18 mouse cellular contexts compared by ENCODE assay signal in genomic region chrX:121270071-121270470, GRCm38 (mm10).
DNase-seq lines count a peak whose midpoint lies in the region; ATAC-seq and TF ChIP-seq lines count a peak whose summit lies in the region.
"Had no signal": no experiment of that assay in that cellular context is flagged by ENCODE, and none has a peak within 500 bp of the region (broad histone marks: within the 10 kb centered on the region; RNA-seq: fewer than 3 reads in every experiment).

No protein-coding gene starts in this region.

- ATAC-seq in hindbrain, postnatal 0 days: no peak
- ATAC-seq in hindbrain, embryonic 12.5 days (ENCODE audit: low FRiP score): no peak

- TF ChIP-seq CTCF in hindbrain, postnatal 0 days (IDR thresholded peaks at IDR 0.05; ENCODE audit: low read depth): no peak

- no peak overlapping the region for H3K9ac ChIP-seq in hindbrain, postnatal 0 days (replicated peaks; ENCODE audit: low read length)
- H3K9ac ChIP-seq in hindbrain, embryonic 12.5 days: no peak overlapping the region
- H3K9ac ChIP-seq: embryonic facial prominence, embryonic 15.5 days; forebrain, embryonic 12.5 days; hindbrain, embryonic 15.5 days had no signal

- H3K9me3 ChIP-seq in hindbrain, postnatal 0 days (ENCODE audit: low read length): no peaks in the 10 kb centered on the region
- H3K9me3 ChIP-seq in hindbrain, embryonic 12.5 days (replicated peaks): no peaks in the 10 kb centered on the region
- H3K9me3 ChIP-seq: embryonic facial prominence, embryonic 15.5 days; forebrain, embryonic 12.5 days; hindbrain, embryonic 15.5 days; megakaryocyte, embryonic 14.5 days had no signal

- intact Hi-C loops in gastrocnemius, postnatal 14 days (cut with DNase I; ENCODE audit: low total_unique reads): no loop called here

- no peak overlapping the region for H3K4me2 ChIP-seq in hindbrain, postnatal 0 days (ENCODE audit: low read depth, low read length)
- no peak overlapping the region for H3K4me2 ChIP-seq in hindbrain, embryonic 12.5 days (replicated peaks)
- H3K4me2 ChIP-seq: embryonic facial prominence, embryonic 15.5 days; forebrain, embryonic 12.5 days; hindbrain, embryonic 15.5 days had no signal

- H3K27ac ChIP-seq in hindbrain, postnatal 0 days: no peak overlapping the region
- no peak overlapping the region for H3K27ac ChIP-seq in hindbrain, embryonic 12.5 days
- H3K27ac ChIP-seq: embryonic facial prominence, embryonic 15.5 days; forebrain, embryonic 12.5 days; hindbrain, embryonic 15.5 days had no signal

- DNase-seq in cerebellum, postnatal 10 days: peak; percentile 1 to 3
- DNase-seq in cerebellum, adult 8-10 months: no peak
- DNase-seq in hindbrain, postnatal 0 days (ENCODE audit: low spot score): peak; percentile 25
- DNase-seq in 416B (ENCODE audit: low read depth): peak; percentile 54
- DNase-seq in forelimb bud, embryonic 11.5 days (ENCODE audit: low read depth, low spot score): peak; percentile 46
- DNase-seq in gastrocnemius, postnatal 14 days: no peak
- DNase-seq in cerebellum, adult 18-20 months: no peak
- DNase-seq: adrenal gland, adult 2 months; cerebellum, adult 9-11 months; heart, adult 11 months; kidney, adult 9 months; liver; thymus, postnatal 25 days had no signal

- no peaks in the 10 kb centered on the region for H3K4me1 ChIP-seq in hindbrain, postnatal 0 days (ENCODE audit: insufficient read depth, low read length)
- H3K4me1 ChIP-seq in hindbrain, embryonic 12.5 days: no peaks in the 10 kb centered on the region
- H3K4me1 ChIP-seq: embryonic facial prominence, embryonic 15.5 days; forebrain, embryonic 12.5 days; hindbrain, embryonic 15.5 days; megakaryocyte, embryonic 14.5 days had no signal

- H3K4me3 ChIP-seq in hindbrain, postnatal 0 days (ENCODE audit: low read length): no peak overlapping the region
- no peak overlapping the region for H3K4me3 ChIP-seq in hindbrain, embryonic 12.5 days
- H3K4me3 ChIP-seq: embryonic facial prominence, embryonic 15.5 days; forebrain, embryonic 12.5 days; hindbrain, embryonic 15.5 days; megakaryocyte, embryonic 14.5 days had no signal

- no peaks in the 10 kb centered on the region for H3K36me3 ChIP-seq in hindbrain, postnatal 0 days (ENCODE audit: insufficient read depth, low read length)
- no peaks in the 10 kb centered on the region for H3K36me3 ChIP-seq in hindbrain, embryonic 12.5 days
- H3K36me3 ChIP-seq: embryonic facial prominence, embryonic 15.5 days; forebrain, embryonic 12.5 days; hindbrain, embryonic 15.5 days had no signal

- no peaks in the 10 kb centered on the region for H3K27me3 ChIP-seq in hindbrain, postnatal 0 days (ENCODE audit: insufficient read depth, low read length)
- H3K27me3 ChIP-seq in hindbrain, embryonic 12.5 days: no peaks in the 10 kb centered on the region
- H3K27me3 ChIP-seq: embryonic facial prominence, embryonic 15.5 days; forebrain, embryonic 12.5 days; hindbrain, embryonic 15.5 days; megakaryocyte, embryonic 14.5 days had no signal

Comparison
In these comparisons a context has a peak if more than half of its experiments do, and no peak if none do; other contexts are left out.
1. DNase-seq: peak in cerebellum, postnatal 10 days (2 of 2), hindbrain, postnatal 0 days (single experiment), 416B (single experiment) and forelimb bud, embryonic 11.5 days (single experiment); none in cerebellum, adult 8-10 months (single experiment), gastrocnemius, postnatal 14 days (single experiment) and cerebellum, adult 18-20 months (0 of 2).